Mouse (Mus musculus): ENCODE data around the gene Arhgap5. TPM values are rescaled to one million over a fixed set of nuclear protein-coding genes. Genes with fewer than 3 reads are reported as not detected.

The Arhgap5 gene
- total RNA-seq, 2 experiments from 2014 or later = 93.3 to 97.1 TPM

Other genes starting within 250 kb of the Arhgap5 start
- 1 to 10 TPM; 8.4 to 9.2 TPM for gene Akap6, start 195.4 kb downstream of the Arhgap5 start, total RNA-seq (2021)

All from adrenal gland, postnatal 4 days (tissue).